Mouse (Mus musculus): ENCODE measurements around the gene Pdlim5. TPM values are rescaled to one million over a fixed set of nuclear protein-coding genes. Genes with fewer than 3 reads are reported as not detected.
A peak's percentile ranks its signal among the peaks of the same experiment; 100 is the strongest.

Gene Pdlim5
- polyA plus RNA-seq, 1 experiment from 2014 or later = 10.8 TPM

DNA sequence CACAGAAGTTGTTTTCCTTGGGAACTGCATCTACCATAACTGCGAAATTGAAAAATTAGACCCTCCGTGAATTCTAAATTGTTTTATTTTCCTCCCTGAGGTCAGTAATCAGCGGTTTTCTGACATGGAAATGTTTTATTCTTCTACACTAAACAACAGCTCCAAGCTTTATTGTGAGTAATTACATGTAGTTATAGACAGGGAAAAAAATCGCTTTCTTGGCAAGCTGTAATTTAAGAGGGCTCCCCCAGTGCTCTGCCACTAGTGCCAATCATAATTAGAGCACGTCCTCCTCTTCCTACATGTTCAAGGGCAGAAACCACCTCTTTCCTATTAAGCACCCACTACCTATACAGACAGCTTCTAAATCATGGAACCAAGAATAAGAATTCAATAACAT lies 157.9 kb downstream of the Pdlim5 start:
- H3K4me3 ChIP-seq = no peak overlapping the region
- H3K9me3 ChIP-seq = no peaks in the 10 kb centered on the region
- H3K4me2 ChIP-seq (replicated peaks) = no peak overlapping the region
- no peaks in the 10 kb centered on the region for H3K27me3 ChIP-seq
- peaks cover 27% of the 10 kb centered on the region for H3K4me1 ChIP-seq
- 30% methylated on average over 5 of the region's 5 CpGs for WGBS
- peak overlapping the region; percentile 54; the same call in 1 of the 2 replicates for H3K27ac ChIP-seq (replicated peaks)
- peak; percentile 63; the same call in 1 of the 2 replicates for ATAC-seq (replicated peaks)
- H3K36me3 ChIP-seq = no peaks in the 10 kb centered on the region
- H3K9ac ChIP-seq (replicated peaks) = no peak overlapping the region

- H3K4me1 ChIP-seq = peaks cover 22% of the 10 kb centered on the region
- H3K27me3 ChIP-seq = no peaks in the 10 kb centered on the region
- peak; percentile 67 for ATAC-seq (replicated peaks)
- H3K4me3 ChIP-seq = no peak overlapping the region
- H3K27ac ChIP-seq (replicated peaks) = no peak overlapping the region
- H3K9me3 ChIP-seq = no peaks in the 10 kb centered on the region
- WGBS = 64% methylated on average over 16 of the region's 16 CpGs
- H3K9ac ChIP-seq (replicated peaks) = no peak overlapping the region
- H3K36me3 ChIP-seq = no peaks in the 10 kb centered on the region
- H3K4me2 ChIP-seq (replicated peaks) = no peak overlapping the region
Measured at GRCm38 (mm10) chr3:142233606-142234465, 161.7 kb downstream of the Pdlim5 start.

DNA sequence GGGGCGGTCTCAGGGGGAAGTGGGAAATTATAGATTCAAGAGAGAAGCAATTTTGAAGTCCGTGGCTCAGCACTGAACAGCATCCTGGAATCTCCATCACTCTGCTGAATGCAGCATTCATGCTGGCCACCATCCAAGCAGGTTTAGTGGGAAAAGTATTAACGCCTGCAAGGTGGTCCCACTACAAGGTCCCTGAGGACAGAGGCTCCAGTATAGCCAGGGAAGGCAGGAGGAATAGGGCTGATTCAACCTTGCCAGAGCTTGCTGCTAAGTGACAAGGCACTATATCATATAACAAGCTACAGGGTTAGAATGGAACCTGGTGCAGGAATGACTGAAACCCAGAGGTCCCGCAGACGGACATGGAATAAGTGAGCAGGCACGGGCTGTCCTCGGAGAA lies 166.8 kb downstream of the Pdlim5 start:
- Histone ChIP-seq H3K4me2 (replicated peaks) (no peak overlapping the region), H3K4me3 (no peak overlapping the region), H3K27ac (replicated peaks) (no peak overlapping the region), H3K4me1 (no peaks in the 10 kb centered on the region), H3K9ac (replicated peaks) (no peak overlapping the region), H3K9me3 (no peaks in the 10 kb centered on the region), H3K27me3 (no peaks in the 10 kb centered on the region), H3K36me3 (no peaks in the 10 kb centered on the region)
- 84% methylated on average over 7 of the region's 7 CpGs for WGBS
- ATAC-seq (replicated peaks) = no peak

DNA sequence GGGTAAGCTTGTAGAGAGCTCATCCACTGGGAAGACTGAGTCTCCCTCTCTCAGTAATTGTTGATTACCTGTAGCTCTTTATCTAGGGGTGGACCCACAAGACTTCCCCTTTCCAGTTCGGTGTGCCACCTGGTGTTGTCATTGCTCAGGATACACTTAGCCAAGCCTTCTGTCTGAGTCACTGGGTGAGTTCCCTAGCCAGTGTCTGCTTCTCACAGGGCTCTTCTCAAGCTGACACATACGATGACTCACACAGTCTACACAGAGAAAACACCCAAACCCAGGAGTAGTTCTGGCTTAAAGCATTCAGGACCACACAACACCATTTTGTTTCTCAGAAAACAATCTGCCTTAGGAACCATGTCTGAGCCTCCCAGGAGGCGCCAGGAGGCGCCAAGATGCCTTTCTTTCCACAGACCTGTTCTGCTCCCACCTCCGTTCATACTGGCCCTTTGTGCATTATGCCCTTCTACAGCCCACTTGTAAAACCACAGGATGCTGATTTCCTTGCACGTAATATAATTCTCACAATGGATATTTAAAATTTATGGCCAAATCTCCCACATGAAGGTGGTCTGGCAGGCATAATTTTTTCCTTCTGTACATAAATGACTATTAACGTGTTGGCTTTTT lies 172.9 kb downstream of the Pdlim5 start:
- ATAC-seq (replicated peaks) = no peak

GRCm38 (mm10) chr3:142219910-142220309 lies 175.6 kb downstream of the Pdlim5 start:
- no peak for ATAC-seq (replicated peaks)
- Histone ChIP-seq H3K4me2 (replicated peaks) (no peak overlapping the region), H3K4me3 (no peak overlapping the region), H3K9me3 (no peaks in the 10 kb centered on the region), H3K27me3 (no peaks in the 10 kb centered on the region), H3K9ac (replicated peaks) (no peak overlapping the region), H3K27ac (replicated peaks) (no peak overlapping the region), H3K36me3 (no peaks in the 10 kb centered on the region), H3K4me1 (no peaks in the 10 kb centered on the region)
- 95% methylated on average over 9 of the region's 9 CpGs for WGBS

More for the DNA sequence above, 172.9 kb downstream of the Pdlim5 start:
- Histone ChIP-seq H3K9ac (replicated peaks) (no peak overlapping the region), H3K27me3 (no peaks in the 10 kb centered on the region), H3K27ac (replicated peaks) (no peak overlapping the region), H3K4me1 (no peaks in the 10 kb centered on the region), H3K36me3 (no peaks in the 10 kb centered on the region), H3K4me2 (replicated peaks) (no peak overlapping the region), H3K9me3 (no peaks in the 10 kb centered on the region), H3K4me3 (no peak overlapping the region)
- WGBS = 90% methylated on average over 7 of the region's 7 CpGs

DNA sequence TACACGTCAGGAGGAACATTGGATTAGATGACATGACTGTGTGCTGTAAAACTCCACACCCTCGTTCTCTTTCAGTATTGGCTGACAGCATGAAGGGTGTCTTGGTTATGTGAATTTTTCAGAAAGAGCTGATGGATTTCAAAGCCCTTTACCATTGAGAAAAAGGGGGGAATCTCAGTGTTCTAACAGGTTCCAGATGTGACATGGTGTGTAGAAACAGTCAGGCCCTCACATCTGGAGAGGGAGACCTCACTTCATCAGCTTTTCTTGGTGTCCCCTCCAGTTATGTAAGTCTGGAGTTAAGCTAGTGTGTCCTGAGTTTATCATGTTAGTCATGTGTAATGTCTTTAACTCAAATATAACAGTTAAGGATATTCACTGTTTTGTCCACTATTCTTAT lies 182.7 kb downstream of the Pdlim5 start:
- peaks cover 13% of the 10 kb centered on the region for H3K4me1 ChIP-seq
- no peak overlapping the region for H3K4me3 ChIP-seq
- H3K36me3 ChIP-seq = no peaks in the 10 kb centered on the region
- no peak overlapping the region for H3K4me2 ChIP-seq (replicated peaks)
- no peak overlapping the region for H3K27ac ChIP-seq (replicated peaks)
- WGBS = 74% methylated on average over 2 of the region's 2 CpGs
- ATAC-seq (replicated peaks) = no peak
- no peaks in the 10 kb centered on the region for H3K9me3 ChIP-seq
- no peaks in the 10 kb centered on the region for H3K27me3 ChIP-seq
- no peak overlapping the region for H3K9ac ChIP-seq (replicated peaks)

GRCm38 (mm10) chr3:142212186-142212585 lies 183.3 kb downstream of the Pdlim5 start:
- no peak overlapping the region for H3K4me3 ChIP-seq
- H3K9me3 ChIP-seq = no peaks in the 10 kb centered on the region
- peaks cover 13% of the 10 kb centered on the region for H3K4me1 ChIP-seq
- ATAC-seq (replicated peaks) = no peak
- H3K4me2 ChIP-seq (replicated peaks) = no peak overlapping the region
- H3K9ac ChIP-seq (replicated peaks) = no peak overlapping the region
- H3K36me3 ChIP-seq = no peaks in the 10 kb centered on the region
- WGBS = 70% methylated on average over 3 of the region's 3 CpGs
- H3K27ac ChIP-seq (replicated peaks) = no peak overlapping the region
- no peaks in the 10 kb centered on the region for H3K27me3 ChIP-seq

- Histone ChIP-seq H3K27me3 (no peaks in the 10 kb centered on the region), H3K4me1 (peaks cover 13% of the 10 kb centered on the region), H3K4me2 (replicated peaks) (no peak overlapping the region), H3K9ac (replicated peaks) (no peak overlapping the region), H3K36me3 (no peaks in the 10 kb centered on the region), H3K27ac (replicated peaks) (no peak overlapping the region), H3K9me3 (no peaks in the 10 kb centered on the region), H3K4me3 (no peak overlapping the region)
- 0 out of 2 replicates have a peak, but pooled peaks have one; percentile 46 for ATAC-seq (replicated peaks)
- 76% methylated on average over 6 of the region's 6 CpGs for WGBS
Measured at GRCm38 (mm10) chr3:142209981-142210380, 185.5 kb downstream of the Pdlim5 start.

- 38% methylated on average over 11 of the region's 11 CpGs for WGBS
- ATAC-seq (replicated peaks) = 0 out of 2 replicates have a peak, but pooled peaks have one; percentile 61
- no peak overlapping the region for H3K9ac ChIP-seq (replicated peaks)
- H3K4me1 ChIP-seq = peaks cover 13% of the 10 kb centered on the region
- H3K27me3 ChIP-seq = no peaks in the 10 kb centered on the region
- no peaks in the 10 kb centered on the region for H3K36me3 ChIP-seq
- H3K27ac ChIP-seq (replicated peaks) = no peak overlapping the region
- H3K4me2 ChIP-seq (replicated peaks) = no peak overlapping the region
- H3K4me3 ChIP-seq = no peak overlapping the region
- no peaks in the 10 kb centered on the region for H3K9me3 ChIP-seq
Measured at GRCm38 (mm10) chr3:142209057-142209456, 186.4 kb downstream of the Pdlim5 start.

DNA sequence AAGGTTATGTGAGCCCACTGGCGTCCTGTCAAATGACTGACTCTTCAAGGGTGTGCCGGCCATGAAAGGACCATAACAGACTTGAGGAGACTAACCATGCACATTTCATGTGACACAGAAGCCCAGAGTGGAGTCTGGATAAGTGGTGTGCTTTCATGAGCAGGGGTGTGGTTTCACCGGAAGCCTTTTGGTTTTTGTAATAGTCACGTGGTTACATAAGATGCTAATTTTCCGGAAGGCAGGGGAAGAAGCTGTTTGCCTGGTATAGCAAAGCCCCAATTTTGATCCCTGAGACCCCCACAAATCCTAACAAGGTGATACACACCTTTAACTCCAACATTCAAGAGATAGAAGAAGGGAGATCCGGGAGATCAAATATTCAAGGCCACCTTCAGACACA lies 188.0 kb downstream of the Pdlim5 start:
- no peak for ATAC-seq (replicated peaks)
- H3K4me2 ChIP-seq (replicated peaks) = no peak overlapping the region
- WGBS = 91% methylated on average over 6 of the region's 6 CpGs
- H3K4me3 ChIP-seq = no peak overlapping the region
- no peaks in the 10 kb centered on the region for H3K9me3 ChIP-seq
- H3K36me3 ChIP-seq = no peaks in the 10 kb centered on the region
- peaks cover 13% of the 10 kb centered on the region for H3K4me1 ChIP-seq
- H3K9ac ChIP-seq (replicated peaks) = no peak overlapping the region
- H3K27ac ChIP-seq (replicated peaks) = no peak overlapping the region
- H3K27me3 ChIP-seq = no peaks in the 10 kb centered on the region

GRCm38 (mm10) chr3:142206316-142206715 lies 189.2 kb downstream of the Pdlim5 start:
- Histone ChIP-seq H3K4me2 (replicated peaks) (no peak overlapping the region), H3K27ac (replicated peaks) (no peak overlapping the region), H3K4me1 (peaks cover 13% of the 10 kb centered on the region), H3K36me3 (no peaks in the 10 kb centered on the region), H3K4me3 (no peak overlapping the region), H3K9me3 (no peaks in the 10 kb centered on the region), H3K27me3 (no peaks in the 10 kb centered on the region), H3K9ac (replicated peaks) (no peak overlapping the region)
- 98% methylated on average over 3 of the region's 3 CpGs for WGBS
- ATAC-seq (replicated peaks) = no peak

GRCm38 (mm10) chr3:142196142-142196541 lies 199.4 kb downstream of the Pdlim5 start:
- Histone ChIP-seq H3K9ac (replicated peaks) (no peak overlapping the region), H3K4me1 (no peaks in the 10 kb centered on the region), H3K9me3 (no peaks in the 10 kb centered on the region), H3K4me2 (replicated peaks) (no peak overlapping the region), H3K27ac (replicated peaks) (no peak overlapping the region), H3K27me3 (no peaks in the 10 kb centered on the region), H3K4me3 (no peak overlapping the region), H3K36me3 (no peaks in the 10 kb centered on the region)
- ATAC-seq (replicated peaks) = no peak
- 88% methylated on average over 8 of the region's 8 CpGs for WGBS

Data from forebrain, embryonic 15.5 days (tissue).